Mouse (Mus musculus): ENCODE results near the gene Dis3l2. TPM values are rescaled to one million over a fixed set of nuclear protein-coding genes. Genes with fewer than 3 reads are reported as not detected.

The Dis3l2 gene
- total and polyA plus RNA-seq, 3 experiments, result 12.4 to 17.4 (median 16.5) TPM

GRCm38 (mm10) chr1:86834351-86834987 is 130.9 kb downstream of the Dis3l2 start:
- in situ Hi-C loops (cut with MboI; ENCODE audit: low pct_ligation_motif_present, low pct_unique_long_range_greater_than_20kb, low sequenced_read_pairs) (no loop called here), dilution Hi-C loops (cut with MboI; ENCODE audit: extremely low pct_ligation_motif_present, extremely low pct_unique_long_range_greater_than_20kb, low sequenced_read_pairs) (no loop called here)
- peaks cover 0 to 2% of the 10 kb centered on the region in 2 experiments for H3K36me3 ChIP-seq (replicated peaks in 1 of 2; ENCODE audit: control insufficient read depth in 1 of 2, insufficient read depth in 1 of 2, low read length in 1 of 2)
- peaks cover 0 to 3% of the 10 kb centered on the region in 2 experiments; a peak in 1 of 4 replicates for H3K4me1 ChIP-seq (ENCODE audit: control insufficient read depth in 1 of 2, insufficient read depth in 2 of 2)
- H3K4me2 ChIP-seq (ENCODE audit: insufficient read depth, low read depth, poor library complexity, severe bottlenecking), result no peak overlapping the region
- no peak for TF ChIP-seq ELF1 (IDR thresholded peaks at IDR 0.05; ENCODE audit: low read depth, low read length)
- TF ChIP-seq MAZ (IDR thresholded peaks at IDR 0.05; ENCODE audit: low read depth, low read length), result no peak
- no peak for TF ChIP-seq KAT2A (IDR thresholded peaks at IDR 0.05; ENCODE audit: insufficient replicate concordance, low read length)
- no peak for TF ChIP-seq CHD2 (IDR thresholded peaks at IDR 0.05; ENCODE audit: low read length)
- TF ChIP-seq ETS1 (conservative IDR thresholded peaks at IDR 0.05; ENCODE audit: low read depth, low read length), result no peak
- TF ChIP-seq PAX5 (IDR thresholded peaks at IDR 0.05; ENCODE audit: low read length), result no peak
- TF ChIP-seq ZC3H11A (IDR thresholded peaks at IDR 0.05; ENCODE audit: low read depth, low read length), result no peak
- no peak for TF ChIP-seq CTCF (conservative IDR thresholded peaks at IDR 0.05 in 1 of 2, IDR thresholded peaks at IDR 0.05 in 1 of 2; ENCODE audit: low read depth in 2 of 2, low read length in 2 of 2)
- TF ChIP-seq NELFE (IDR thresholded peaks at IDR 0.05; ENCODE audit: low read depth, low read length), result no peak
- H3K9me3 ChIP-seq (replicated peaks; ENCODE audit: low read length), result no peaks in the 10 kb centered on the region
- H3K79me2 ChIP-seq (replicated peaks; ENCODE audit: control insufficient read depth, extremely low read depth, insufficient read depth, poor library complexity, severe bottlenecking), result no peaks in the 10 kb centered on the region
- H3K27ac ChIP-seq (ENCODE audit: insufficient read depth, low read depth), result no peak overlapping the region
- no peaks in the 10 kb centered on the region for H3K27me3 ChIP-seq (replicated peaks)
- DNase-seq (ENCODE audit: extremely low read depth), result no peak
- no peak overlapping the region for H3K9ac ChIP-seq (ENCODE audit: insufficient read depth, low read depth)
- H3K4me3 ChIP-seq (replicated peaks in 1 of 3; ENCODE audit: low read depth in 2 of 3, low read length in 2 of 3, poor library complexity in 1 of 3), result no peak overlapping the region

GRCm38 (mm10) chr1:86834988-86835387 is 131.4 kb downstream of the Dis3l2 start:
- Histone ChIP-seq H3K27me3 (replicated peaks) (no peaks in the 10 kb centered on the region), H3K4me1 (ENCODE audit: control insufficient read depth in 1 of 2, insufficient read depth in 2 of 2) (peaks cover 0 to 3% of the 10 kb centered on the region in 2 experiments; a peak in 1 of 4 replicates), H3K27ac (ENCODE audit: insufficient read depth, low read depth) (no peak overlapping the region), H3K9me3 (replicated peaks; ENCODE audit: low read length) (no peaks in the 10 kb centered on the region), H3K79me2 (replicated peaks; ENCODE audit: control insufficient read depth, extremely low read depth, insufficient read depth, poor library complexity, severe bottlenecking) (no peaks in the 10 kb centered on the region), H3K9ac (ENCODE audit: insufficient read depth, low read depth) (no peak overlapping the region), H3K36me3 (replicated peaks in 1 of 2; ENCODE audit: control insufficient read depth in 1 of 2, insufficient read depth in 1 of 2, low read length in 1 of 2) (peaks cover 0 to 2% of the 10 kb centered on the region in 2 experiments), H3K4me3 (replicated peaks in 1 of 3; ENCODE audit: low read depth in 2 of 3, low read length in 2 of 3, poor library complexity in 1 of 3) (no peak overlapping the region), H3K4me2 (ENCODE audit: insufficient read depth, low read depth, poor library complexity, severe bottlenecking) (no peak overlapping the region)
- dilution Hi-C loops (cut with MboI; ENCODE audit: extremely low pct_ligation_motif_present, extremely low pct_unique_long_range_greater_than_20kb, low sequenced_read_pairs) (no loop called here), in situ Hi-C loops (cut with MboI; ENCODE audit: low pct_ligation_motif_present, low pct_unique_long_range_greater_than_20kb, low sequenced_read_pairs) (no loop called here)
- no peak for DNase-seq (ENCODE audit: extremely low read depth)
- no peak for TF ChIP-seq ZNF384 (IDR thresholded peaks at IDR 0.05; ENCODE audit: low read depth, low read length)
- no peak for TF ChIP-seq UBTF (IDR thresholded peaks at IDR 0.05; ENCODE audit: low read depth, low read length)
- no peak for TF ChIP-seq NELFE (IDR thresholded peaks at IDR 0.05; ENCODE audit: low read depth, low read length)
- no peak for TF ChIP-seq RCOR1 (conservative IDR thresholded peaks at IDR 0.05; ENCODE audit: low read depth, low read length)
- no peak for TF ChIP-seq HCFC1 (IDR thresholded peaks at IDR 0.05; ENCODE audit: low read depth, low read length)
- TF ChIP-seq JUND (conservative IDR thresholded peaks at IDR 0.05; ENCODE audit: low read depth, low read length), result no peak
- TF ChIP-seq NRF1 (IDR thresholded peaks at IDR 0.05; ENCODE audit: low read depth, low read length), result no peak

All from CH12.LX (cell line).